Mouse (Mus musculus) G1E (cell line): ENCODE data around the gene Acta1. TPM values are rescaled to one million over a fixed set of nuclear protein-coding genes. Genes with fewer than 3 reads are reported as not detected.

ENCODE experiments used
- ATAC-seq: 2 replicates; pipeline ENCODE4 v1.8.0; 2016; ENCODE audit warnings: mild to moderate bottlenecking; ENCODE audit not compliant: insufficient number of reproducible peaks, poor library complexity, low FRiP score, severe bottlenecking; ENCODE audit errors: extremely low read depth
- DNase-seq: peaks from one replicate; pipeline ENCODE4 v3.0.0; 2012; ENCODE audit warnings: low spot score
- H3K27me3 ChIP-seq: 2 replicates; pipeline ENCODE4 v1.6.1; 2012; ENCODE audit warnings: mild to moderate bottlenecking, low read length, inconsistent platforms; ENCODE audit not compliant: insufficient read depth
- H3K36me3 ChIP-seq: replicated peaks from 2 replicates; pipeline ENCODE3; 2012; ENCODE audit warnings: mild to moderate bottlenecking, inconsistent platforms
- H3K4me1 ChIP-seq: 2 replicates; pipeline ENCODE4 v1.6.1; 2012; ENCODE audit warnings: low read depth, low read length, inconsistent platforms, mixed read lengths; ENCODE audit not compliant: insufficient read depth
- H3K4me3 ChIP-seq: 2 replicates; pipeline ENCODE4 v1.5.1; 2012; ENCODE audit warnings: low read depth, mild to moderate bottlenecking, inconsistent platforms, low read length, moderate library complexity, mixed read lengths
- H3K9me3 ChIP-seq: replicated peaks from 2 replicates; pipeline ENCODE4 v1.6.1; 2012; ENCODE audit warnings: inconsistent platforms
- CTCF ChIP-seq: IDR thresholded peaks from 2 replicates; pipeline ENCODE4 v1.5.1; 2012; ENCODE audit warnings: low read depth, low read length, inconsistent platforms, mixed read lengths
- GATA1 ChIP-seq: IDR thresholded peaks from 2 replicates; pipeline ENCODE4 v1.6.1; 2012; ENCODE audit warnings: borderline replicate concordance, low read length, inconsistent platforms, mixed read lengths
- GATA2 ChIP-seq: IDR thresholded peaks from 2 replicates; pipeline ENCODE4 v1.6.1; 2012; ENCODE audit warnings: low read depth, low read length, inconsistent platforms, borderline replicate concordance
- POLR2AphosphoS5 ChIP-seq: IDR thresholded peaks from 2 replicates; pipeline ENCODE4 v1.6.1; 2012; ENCODE audit warnings: low read depth, low read length, inconsistent platforms; ENCODE audit not compliant: insufficient replicate concordance
- TAL1 ChIP-seq: conservative IDR thresholded peaks from 2 replicates; pipeline ENCODE4 v1.6.1; 2012; ENCODE audit warnings: low read depth, low read length, inconsistent platforms, mixed read lengths
- polyA plus RNA-seq: library from polyadenylated mRNA; stranded (reverse); fragments of >175 nt; gene quantifications from 2 replicates; pipeline ENCODE4 v1.2.3, GENCODE M21; 2012
- total RNA-seq, 2 experiments: library from RNA; stranded (forward) in 1 of 2; stranded (reverse) in 1 of 2; fragments of 200-1000 nt in 1 of 2; fragments of >200 nt in 1 of 2; fragmentation: Nextera tagmentation in 1 of 2; gene quantifications; 2 replicates each; pipeline ENCODE4 v1.2.3; 2014 to 2017

Gene Acta1
- total and polyA plus RNA-seq, 3 experiments: 0.07 TPM; not detected in 2

GRCm38 (mm10) chr8:123902653-123903052 is 8.1 kb upstream of the Acta1 start:
- H3K4me3 ChIP-seq: no peak overlapping the region
- ATAC-seq: no peak
- no peaks in the 10 kb centered on the region for H3K4me1 ChIP-seq
- TF ChIP-seq CTCF: no peak
- H3K36me3 ChIP-seq: peaks cover 89% of the 10 kb centered on the region
- no peak for DNase-seq
- H3K9me3 ChIP-seq: no peaks in the 10 kb centered on the region
- H3K27me3 ChIP-seq: no peaks in the 10 kb centered on the region

GRCm38 (mm10) chr8:123899366-123899765 is 4.8 kb upstream of the Acta1 start:
- Histone ChIP-seq H3K36me3 (peaks cover 68% of the 10 kb centered on the region), H3K27me3 (peaks cover 3% of the 10 kb centered on the region; the same call in 1 of the 2 replicates), H3K4me1 (no peaks in the 10 kb centered on the region), H3K9me3 (no peaks in the 10 kb centered on the region), H3K4me3 (no peak overlapping the region)
- TF ChIP-seq CTCF: no peak
- no peak for TF ChIP-seq GATA2
- TF ChIP-seq GATA1: no peak
- TF ChIP-seq POLR2AphosphoS5: no peak
- no peak for DNase-seq
- no peak for ATAC-seq

GRCm38 (mm10) chr8:123898576-123898975 is 4.0 kb upstream of the Acta1 start:
- no peaks in the 10 kb centered on the region for H3K9me3 ChIP-seq
- TF ChIP-seq CTCF (no peak), GATA1 (no peak), TAL1 (no peak), GATA2 (no peak), POLR2AphosphoS5 (no peak)
- no peaks in the 10 kb centered on the region for H3K4me1 ChIP-seq
- peaks cover 60% of the 10 kb centered on the region for H3K36me3 ChIP-seq
- H3K27me3 ChIP-seq: peaks cover 3% of the 10 kb centered on the region; the same call in 1 of the 2 replicates
- ATAC-seq (no peak), DNase-seq (no peak)
- no peak overlapping the region for H3K4me3 ChIP-seq

- TF ChIP-seq TAL1: no peak
- TF ChIP-seq POLR2AphosphoS5: no peak
- no peak for TF ChIP-seq GATA1
- no peak for TF ChIP-seq CTCF
- no peak for TF ChIP-seq GATA2
- Histone ChIP-seq H3K27me3 (peaks cover 6% of the 10 kb centered on the region; the same call in 1 of the 2 replicates), H3K9me3 (no peaks in the 10 kb centered on the region), H3K4me3 (no peak overlapping the region), H3K36me3 (peaks cover 43% of the 10 kb centered on the region), H3K4me1 (no peaks in the 10 kb centered on the region)
- DNase-seq: no peak
- ATAC-seq: no peak
These were observed 2.2 kb upstream of the Acta1 start for GRCm38 (mm10) chr8:123896774-123897173.

- Histone ChIP-seq H3K9me3 (no peaks in the 10 kb centered on the region), H3K4me3 (no peak overlapping the region), H3K36me3 (peaks cover 39% of the 10 kb centered on the region), H3K27me3 (peaks cover 6% of the 10 kb centered on the region; the same call in 1 of the 2 replicates), H3K4me1 (no peaks in the 10 kb centered on the region)
- ATAC-seq (no peak), DNase-seq (no peak)
- no peak for TF ChIP-seq TAL1
- no peak for TF ChIP-seq POLR2AphosphoS5
- no peak for TF ChIP-seq CTCF
- no peak for TF ChIP-seq GATA2
- TF ChIP-seq GATA1: no peak
These were observed 1.8 kb upstream of the Acta1 start for GRCm38 (mm10) chr8:123896366-123896761.

- ATAC-seq (no peak), DNase-seq (no peak)
- H3K4me3 ChIP-seq: no peak overlapping the region
- H3K27me3 ChIP-seq: peaks cover 6% of the 10 kb centered on the region; the same call in 1 of the 2 replicates
- TF ChIP-seq CTCF (no peak), TAL1 (no peak), POLR2AphosphoS5 (no peak), GATA1 (no peak), GATA2 (no peak)
- no peaks in the 10 kb centered on the region for H3K4me1 ChIP-seq
- H3K9me3 ChIP-seq: no peaks in the 10 kb centered on the region
- peaks cover 36% of the 10 kb centered on the region for H3K36me3 ChIP-seq
These were observed 1.3 kb upstream of the Acta1 start for GRCm38 (mm10) chr8:123895680-123896365.

- ATAC-seq: no peak
- TF ChIP-seq CTCF: no peak
- TF ChIP-seq TAL1: no peak
- H3K27me3 ChIP-seq: peaks cover 6% of the 10 kb centered on the region; the same call in 1 of the 2 replicates
These were observed 679 bp upstream of the Acta1 start for GRCm38 (mm10) chr8:123895230-123895629.

More at GRCm38 (mm10) chr8:123895230-123895629, 679 bp upstream of the Acta1 start:
- DNase-seq: no peak
- H3K9me3 ChIP-seq: no peaks in the 10 kb centered on the region
- no peak overlapping the region for H3K4me3 ChIP-seq
- H3K36me3 ChIP-seq: peaks cover 30% of the 10 kb centered on the region
- no peaks in the 10 kb centered on the region for H3K4me1 ChIP-seq
